In genomic region chr7:25812195-25812594, GRCm38 (mm10) we compare ENCODE assay signal across 21 mouse cellular contexts. TPM values are rescaled to one million over a fixed set of nuclear protein-coding genes. Genes with fewer than 3 reads are reported as not detected.
DNase-seq lines count a peak whose midpoint lies in the region; TF ChIP-seq lines count a peak whose summit lies in the region.
"Had no signal": no experiment of that assay in that cellular context is flagged by ENCODE, and none has a peak within 500 bp of the region (broad histone marks: within the 10 kb centered on the region; RNA-seq: fewer than 3 reads in every experiment).

No protein-coding gene starts in this region.

- no peaks in the 10 kb centered on the region for H3K79me2 ChIP-seq in C2C12 (ENCODE audit: control insufficient read depth, insufficient read depth)

- no peak overlapping the region for H3K4me3 ChIP-seq in C2C12 (ENCODE audit: insufficient read depth, poor library complexity, severe bottlenecking)
- H3K4me3 ChIP-seq: embryonic facial prominence, embryonic 13.5 days; embryonic facial prominence, embryonic 15.5 days; erythroblast, embryonic 14.5 days; forebrain, embryonic 10.5 days; forebrain, embryonic 12.5 days had no signal

- TF ChIP-seq CTCF in C2C12 (IDR thresholded peaks at IDR 0.05; ENCODE audit: control insufficient read depth, insufficient read depth, insufficient read length) = no peak

- H3K79me3 ChIP-seq in C2C12 (ENCODE audit: low read depth) = no peaks in the 10 kb centered on the region

- no peaks in the 10 kb centered on the region for H3K36me3 ChIP-seq in C2C12 (ENCODE audit: control insufficient read depth, insufficient read depth)
- H3K36me3 ChIP-seq: embryonic facial prominence, embryonic 13.5 days; embryonic facial prominence, embryonic 15.5 days; forebrain, embryonic 10.5 days; forebrain, embryonic 12.5 days had no signal

- H3ac ChIP-seq in C2C12 (ENCODE audit: control insufficient read depth, insufficient read length, low read depth) = no peak overlapping the region

- DNase-seq in NIH3T3 (ENCODE audit: low read depth) = peak; percentile 46
- no peak for DNase-seq in right cerebral cortex, postnatal 36 days (ENCODE audit: low spot score in 2 of 2)
- no peak for DNase-seq in c-Kit-positive CD71-positive TER-119-positive erythroid progenitor cells, embryonic 14.5 days (ENCODE audit: low spot score)
- DNase-seq in left cerebral cortex, adult 9 months (ENCODE audit: low spot score in 2 of 2) = no peak
- DNase-seq: adrenal gland, adult 8-10 months; adrenal gland, postnatal 14 days; adrenal gland, postnatal 36 days; B cell, adult 2 months; cerebellum, adult 11 months; cerebellum, adult 18-20 months; cerebellum, adult 8-10 months; cerebellum, adult 9-11 months; cerebellum, postnatal 14 days; cerebellum, postnatal 36 days; embryo, embryonic 11 days had no signal

- no peaks in the 10 kb centered on the region for H3K27me3 ChIP-seq in C2C12 (ENCODE audit: control insufficient read depth, insufficient read depth, insufficient read length)
- H3K27me3 ChIP-seq: embryonic facial prominence, embryonic 15.5 days had no signal

TF ChIP-seq in C2C12, 6 proteins besides CTCF, POLR2A, EP300 and RAD21:
- TF ChIP-seq MYOD1 (IDR thresholded peaks at IDR 0.05; ENCODE audit: control insufficient read depth, insufficient read length, low read depth) (peak; percentile 50), CEBPB (IDR thresholded peaks at IDR 0.05; ENCODE audit: low read depth) (no peak)

RNA-seq across cellular contexts. Expression of gene Cyp2s1, which starts 4.5 kb away (rescaled TPM):
- 0.15 TPM for polyA plus RNA-seq in C2C12 (2012; fragmentation: generic; extraction: Trizol)
- polyA plus RNA-seq: erythroblast, embryonic 14.5 days had no signal

RNA-seq across cellular contexts. Expression of gene Axl, which starts 23.7 kb away (rescaled TPM):
- polyA plus RNA-seq in C2C12 (2012; fragmentation: generic; extraction: Trizol) = 270 TPM

RNA-seq across cellular contexts. Expression of gene Hnrnpul1, which starts 57.6 kb away (rescaled TPM):
- 84.0 TPM for polyA plus RNA-seq in C2C12 (2012; fragmentation: generic; extraction: Trizol)
